Mouse (Mus musculus) hindbrain, embryonic 12.5 days (tissue): ENCODE data around the gene Il19. TPM values are rescaled to one million over a fixed set of nuclear protein-coding genes. Genes with fewer than 3 reads are reported as not detected.

Experiments
- ATAC-seq: fragments of 200-750 bp; cut with Nextera tagmentation; 2 replicates; pipeline ENCODE4 v1.8.0; 2017; ENCODE audit warnings: moderate TSS enrichment; ENCODE audit not compliant: low FRiP score
- H3K27ac ChIP-seq: fragments of 300-500 bp; sonication (generic); 2 replicates; pipeline ENCODE4 v1.5.1; 2016; ENCODE audit warnings: mild to moderate bottlenecking
- H3K27me3 ChIP-seq: fragments of 300-500 bp; sonication (generic); 2 replicates; pipeline ENCODE4 v1.6.1; 2016; ENCODE audit warnings: mild to moderate bottlenecking
- H3K36me3 ChIP-seq: fragments of 300-500 bp; sonication (generic); 2 replicates; pipeline ENCODE4 v1.6.1; 2016; ENCODE audit warnings: mild to moderate bottlenecking
- H3K4me1 ChIP-seq: fragments of 300-500 bp; sonication (generic); 2 replicates; pipeline ENCODE4 v1.6.1; 2016
- H3K4me2 ChIP-seq: fragments of 300-500 bp; sonication (generic); replicated peaks from 2 replicates; pipeline ENCODE4 v1.6.1; 2016; ENCODE audit warnings: mild to moderate bottlenecking
- H3K4me3 ChIP-seq: fragments of 300-500 bp; sonication (generic); 2 replicates; pipeline ENCODE4 v1.5.1; 2016; ENCODE audit warnings: mild to moderate bottlenecking
- H3K9ac ChIP-seq: fragments of 300-500 bp; sonication (generic); 2 replicates; pipeline ENCODE4 v1.6.1; 2016; ENCODE audit warnings: mild to moderate bottlenecking, moderate library complexity
- H3K9me3 ChIP-seq: fragments of 300-500 bp; sonication (generic); replicated peaks from 2 replicates; pipeline ENCODE4 v1.6.1; 2016; ENCODE audit warnings: mild to moderate bottlenecking
- WGBS: fragments of 180-500 bp; shearing (Covaris S2); methylation state at CpG from one replicate; pipeline ENCODE4 v1.1.7; 2016; 5-methylcytosine and 5-hydroxymethylcytosine counted together
- polyA plus RNA-seq: library from polyadenylated mRNA; unstranded; fragments of >200 nt; fragmentation: Nextera tagmentation; extraction: Ambion mirVana; gene quantifications from 2 replicates; pipeline ENCODE4 v1.2.1, GENCODE M21; 2016

The Il19 gene
- polyA plus RNA-seq: not detected in 2 replicates

DNA sequence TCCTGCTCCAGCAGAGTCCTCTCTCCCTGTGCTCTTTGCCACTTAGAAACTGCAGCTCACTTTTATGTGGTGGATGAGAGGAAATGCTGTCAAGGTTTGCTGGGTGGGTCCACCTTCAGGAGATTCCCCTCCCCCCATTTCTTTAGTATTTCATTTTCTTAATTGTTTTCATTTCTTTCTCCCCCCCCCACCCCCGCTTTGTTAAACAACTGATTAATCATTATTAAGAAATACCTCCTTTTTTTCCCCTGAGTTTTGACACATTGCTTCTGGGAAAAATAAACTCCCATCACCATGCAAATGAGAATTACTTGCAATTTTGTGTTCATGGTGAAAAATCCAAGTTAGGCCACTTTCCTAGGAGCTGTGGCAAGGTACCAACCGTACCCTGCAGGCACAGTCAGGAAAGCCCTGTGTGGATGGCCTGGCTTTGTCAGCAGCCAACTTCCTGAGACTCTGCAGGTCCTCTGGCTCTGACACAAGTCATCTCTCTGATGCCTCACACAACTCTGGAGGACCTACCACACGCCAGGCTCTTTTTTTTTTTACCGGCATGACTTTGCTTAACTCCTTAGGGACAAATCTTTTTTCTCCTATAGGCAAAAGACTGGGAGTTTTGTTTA is at the start of gene Il19:
Il19 (minus strand) TSS at position 51 of the 623 bp plus-strand sequence.
- WGBS: 68% methylated on average over 4 of the region's 4 CpGs
- Histone ChIP-seq H3K36me3 (no peaks in the 10 kb centered on the region), H3K9ac (no peak within 1 kb of the TSS), H3K4me3 (no peak within 1 kb of the TSS), H3K27me3 (no peaks in the 10 kb centered on the region), H3K4me1 (peaks cover 8% of the 10 kb centered on the region; the same call in 1 of the 2 replicates), H3K9me3 (no peaks in the 10 kb centered on the region), H3K4me2 (no peak within 1 kb of the TSS), H3K27ac (no peak within 1 kb of the TSS)
- ATAC-seq: no peak

- Histone ChIP-seq H3K27ac (no peak overlapping the region), H3K4me3 (no peak overlapping the region), H3K4me1 (no peaks in the 10 kb centered on the region), H3K4me2 (no peak overlapping the region), H3K27me3 (no peaks in the 10 kb centered on the region), H3K36me3 (no peaks in the 10 kb centered on the region), H3K9ac (no peak overlapping the region), H3K9me3 (no peaks in the 10 kb centered on the region)
- ATAC-seq: no peak
- WGBS: 86% methylated on average over 3 of the region's 3 CpGs
Measured at GRCm38 (mm10) chr1:130989331-130989730, 49.4 kb upstream of the Il19 start.

GRCm38 (mm10) chr1:130987418-130987817 is 47.5 kb upstream of the Il19 start:
- Histone ChIP-seq H3K36me3 (no peaks in the 10 kb centered on the region), H3K9ac (no peak overlapping the region), H3K9me3 (no peaks in the 10 kb centered on the region), H3K4me2 (no peak overlapping the region), H3K4me3 (no peak overlapping the region), H3K27me3 (no peaks in the 10 kb centered on the region), H3K27ac (no peak overlapping the region), H3K4me1 (no peaks in the 10 kb centered on the region)
- ATAC-seq: no peak

DNA sequence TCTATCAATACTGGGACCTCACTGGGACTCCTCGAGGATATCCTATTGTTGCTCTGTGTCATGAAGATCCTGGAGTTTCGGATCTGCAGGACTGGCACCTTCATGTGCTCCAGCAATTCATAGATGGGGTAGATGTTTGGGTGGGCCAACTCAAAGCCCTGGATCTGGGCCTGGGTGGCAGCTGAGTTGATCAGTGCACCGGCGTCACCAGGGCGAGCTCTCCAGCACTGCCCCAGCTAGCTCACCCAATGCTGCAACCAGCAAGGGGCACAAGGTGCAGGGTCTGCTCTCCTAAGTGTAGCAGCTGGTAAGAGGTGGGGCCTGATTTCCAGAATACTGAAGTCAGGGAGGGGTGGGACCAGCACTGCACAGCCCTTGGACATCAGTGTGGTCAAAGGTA is 47.1 kb upstream of the Il19 start:
- Histone ChIP-seq H3K4me3 (no peak overlapping the region), H3K27me3 (no peaks in the 10 kb centered on the region), H3K36me3 (no peaks in the 10 kb centered on the region), H3K27ac (no peak overlapping the region), H3K4me2 (no peak overlapping the region), H3K4me1 (no peaks in the 10 kb centered on the region), H3K9ac (no peak overlapping the region), H3K9me3 (no peaks in the 10 kb centered on the region)
- WGBS: 89% methylated on average over 5 of the region's 5 CpGs
- ATAC-seq: no peak

DNA sequence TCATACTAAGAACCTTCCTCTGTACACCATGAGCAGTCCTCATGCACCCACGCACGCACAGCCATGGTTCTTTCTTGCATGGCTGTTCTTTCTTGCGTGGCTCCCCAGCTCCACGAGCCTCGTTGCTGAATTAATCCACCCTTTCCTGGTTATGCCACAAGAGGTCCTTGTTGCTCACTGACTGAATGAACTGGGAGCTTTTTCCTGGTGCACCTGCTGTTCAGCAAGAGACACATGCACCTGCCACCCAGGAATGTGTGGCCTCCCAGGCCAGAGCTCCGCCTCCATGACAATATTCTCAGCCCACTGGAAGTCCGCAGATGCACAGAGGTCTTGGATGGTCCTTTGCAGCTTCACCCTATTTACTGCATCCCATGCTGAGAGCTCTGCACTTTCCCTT is 44.5 kb upstream of the Il19 start:
- Histone ChIP-seq H3K4me1 (no peaks in the 10 kb centered on the region), H3K27ac (no peak overlapping the region), H3K27me3 (no peaks in the 10 kb centered on the region), H3K4me3 (no peak overlapping the region), H3K9ac (no peak overlapping the region), H3K9me3 (no peaks in the 10 kb centered on the region), H3K4me2 (no peak overlapping the region), H3K36me3 (no peaks in the 10 kb centered on the region)
- no peak for ATAC-seq
- WGBS: 65% methylated on average over 7 of the region's 7 CpGs

GRCm38 (mm10) chr1:130979455-130979854 is 39.5 kb upstream of the Il19 start:
- ATAC-seq: no peak
- Histone ChIP-seq H3K27ac (no peak overlapping the region), H3K9ac (no peak overlapping the region), H3K4me1 (no peaks in the 10 kb centered on the region), H3K4me2 (no peak overlapping the region), H3K27me3 (no peaks in the 10 kb centered on the region), H3K9me3 (no peaks in the 10 kb centered on the region), H3K36me3 (no peaks in the 10 kb centered on the region), H3K4me3 (no peak overlapping the region)
- whole genome bisulfite sequencing: 73% methylated on average over 1 of the region's 1 CpGs

- Histone ChIP-seq H3K9ac (no peak overlapping the region), H3K36me3 (no peaks in the 10 kb centered on the region), H3K27ac (no peak overlapping the region), H3K4me3 (no peak overlapping the region), H3K4me1 (no peaks in the 10 kb centered on the region), H3K4me2 (no peak overlapping the region), H3K9me3 (no peaks in the 10 kb centered on the region), H3K27me3 (no peaks in the 10 kb centered on the region)
- no peak for ATAC-seq
- WGBS: 86% methylated on average over 6 of the region's 6 CpGs
Measured at GRCm38 (mm10) chr1:130963891-130964290, 24.0 kb upstream of the Il19 start.

- Histone ChIP-seq H3K4me3 (no peak overlapping the region), H3K9me3 (no peaks in the 10 kb centered on the region), H3K9ac (no peak overlapping the region), H3K4me2 (no peak overlapping the region), H3K27me3 (no peaks in the 10 kb centered on the region), H3K4me1 (no peaks in the 10 kb centered on the region), H3K36me3 (no peaks in the 10 kb centered on the region), H3K27ac (no peak overlapping the region)
- ATAC-seq: no peak
- 69% methylated on average over 6 of the region's 6 CpGs for WGBS
Measured at GRCm38 (mm10) chr1:130946920-130947319, 7.0 kb upstream of the Il19 start.

DNA sequence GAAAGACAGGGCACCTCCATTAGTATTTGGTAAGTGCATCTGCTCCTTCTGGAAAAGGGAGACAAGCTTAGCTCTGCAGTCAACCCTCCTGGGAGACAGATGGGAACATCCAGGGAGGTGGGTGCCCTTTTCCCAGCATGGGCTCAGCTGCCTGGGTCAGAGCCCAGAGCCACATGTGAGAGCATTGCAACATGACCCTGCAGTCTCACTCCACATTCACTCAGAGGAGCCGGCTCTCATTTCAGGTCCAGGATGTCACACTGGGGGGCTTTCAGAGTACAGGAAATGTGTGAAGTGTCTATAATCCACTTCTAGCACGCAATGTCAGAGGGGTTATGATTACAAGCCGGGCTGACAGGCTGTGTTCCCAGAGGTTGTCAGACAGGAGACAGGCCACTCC is 1.9 kb upstream of the Il19 start:
- peaks cover 4% of the 10 kb centered on the region; the same call in 1 of the 2 replicates for H3K4me1 ChIP-seq
- no peak for ATAC-seq
- no peaks in the 10 kb centered on the region for H3K36me3 ChIP-seq
- WGBS: 47% methylated on average over 3 of the region's 3 CpGs
- H3K27ac ChIP-seq: no peak overlapping the region
- H3K4me2 ChIP-seq: no peak overlapping the region
- H3K9ac ChIP-seq: no peak overlapping the region
- no peaks in the 10 kb centered on the region for H3K27me3 ChIP-seq
- H3K9me3 ChIP-seq: no peaks in the 10 kb centered on the region
- no peak overlapping the region for H3K4me3 ChIP-seq

- H3K27me3 ChIP-seq: no peaks in the 10 kb centered on the region
- no peak overlapping the region for H3K4me2 ChIP-seq
- peak; percentile 40; the same call in 1 of the 2 replicates for ATAC-seq
- H3K36me3 ChIP-seq: no peaks in the 10 kb centered on the region
- H3K9ac ChIP-seq: no peak overlapping the region
- 59% methylated on average over 7 of the region's 7 CpGs for WGBS
- H3K4me1 ChIP-seq: peaks cover 8% of the 10 kb centered on the region; the same call in 1 of the 2 replicates
- no peak overlapping the region for H3K4me3 ChIP-seq
- H3K9me3 ChIP-seq: no peaks in the 10 kb centered on the region
- H3K27ac ChIP-seq: no peak overlapping the region
Measured at GRCm38 (mm10) chr1:130938192-130938591, 1.7 kb downstream of the Il19 start.

DNA sequence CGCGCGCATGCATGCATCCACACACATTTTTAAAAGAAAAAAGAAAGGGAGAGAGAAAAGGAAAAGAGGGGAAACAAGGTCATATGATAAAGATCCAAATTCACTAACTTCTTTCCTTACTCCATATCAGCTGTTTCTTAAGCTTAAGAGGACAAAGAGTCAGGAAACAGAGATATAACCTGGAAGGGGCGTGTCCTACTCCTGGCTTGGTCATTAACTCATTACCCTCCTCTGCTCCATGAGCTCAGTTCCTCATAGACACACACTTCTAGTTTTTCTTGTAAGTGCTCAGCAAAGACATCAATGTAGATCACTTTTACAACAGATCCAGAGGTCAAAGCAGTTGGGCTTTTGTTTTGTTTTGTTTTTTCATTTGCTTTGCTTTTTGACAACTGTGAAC is 2.7 kb downstream of the Il19 start:
- Histone ChIP-seq H3K4me1 (peaks cover 8% of the 10 kb centered on the region; the same call in 1 of the 2 replicates), H3K9me3 (no peaks in the 10 kb centered on the region), H3K9ac (no peak overlapping the region), H3K4me3 (no peak overlapping the region), H3K27ac (no peak overlapping the region), H3K36me3 (no peaks in the 10 kb centered on the region), H3K27me3 (no peaks in the 10 kb centered on the region), H3K4me2 (no peak overlapping the region)
- WGBS: 94% methylated on average over 4 of the region's 4 CpGs
- ATAC-seq: no peak

GRCm38 (mm10) chr1:130936351-130936750 is 3.6 kb downstream of the Il19 start:
- H3K36me3 ChIP-seq: no peaks in the 10 kb centered on the region
- no peaks in the 10 kb centered on the region for H3K9me3 ChIP-seq
- WGBS: 55% methylated on average over 6 of the region's 6 CpGs
- H3K4me1 ChIP-seq: peaks cover 8% of the 10 kb centered on the region; the same call in 1 of the 2 replicates
- H3K4me2 ChIP-seq: no peak overlapping the region
- no peaks in the 10 kb centered on the region for H3K27me3 ChIP-seq
- H3K9ac ChIP-seq: no peak overlapping the region
- no peak overlapping the region for H3K27ac ChIP-seq
- ATAC-seq: no peak
- no peak overlapping the region for H3K4me3 ChIP-seq

DNA sequence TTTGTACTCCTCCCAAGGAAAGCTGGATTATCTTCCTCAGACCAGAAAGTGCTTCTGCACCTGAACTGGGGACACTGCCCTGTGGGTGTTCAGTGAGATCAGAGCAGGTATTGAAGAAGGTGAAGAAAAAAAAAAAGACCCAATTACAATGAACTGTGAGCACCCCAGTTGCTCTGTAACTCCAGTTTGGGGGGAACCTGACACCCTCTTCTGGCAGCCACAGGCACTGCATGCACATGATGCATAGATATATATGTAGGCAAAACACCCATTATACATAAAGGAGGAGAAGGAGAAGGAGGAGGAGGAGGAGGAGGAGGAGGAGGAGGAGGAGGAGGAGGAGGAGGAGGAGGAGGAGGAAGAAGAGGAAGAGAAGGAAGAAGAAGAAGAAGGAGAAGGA is 13.4 kb downstream of the Il19 start:
- ATAC-seq: no peak
- H3K4me3 ChIP-seq: no peak overlapping the region
- no peaks in the 10 kb centered on the region for H3K36me3 ChIP-seq
- H3K4me1 ChIP-seq: no peaks in the 10 kb centered on the region
- no peak overlapping the region for H3K9ac ChIP-seq
- H3K27me3 ChIP-seq: no peaks in the 10 kb centered on the region
- H3K27ac ChIP-seq: no peak overlapping the region
- H3K4me2 ChIP-seq: no peak overlapping the region
- no peaks in the 10 kb centered on the region for H3K9me3 ChIP-seq
